Mouse (Mus musculus): ENCODE measurements at regions not wholly inside any gene's neighbourhood (a gene's known extent, or its start where the extent isn't known, plus 50 kb on each side); places are given as distances from the start of the nearest gene placed in this dataset.

DNA sequence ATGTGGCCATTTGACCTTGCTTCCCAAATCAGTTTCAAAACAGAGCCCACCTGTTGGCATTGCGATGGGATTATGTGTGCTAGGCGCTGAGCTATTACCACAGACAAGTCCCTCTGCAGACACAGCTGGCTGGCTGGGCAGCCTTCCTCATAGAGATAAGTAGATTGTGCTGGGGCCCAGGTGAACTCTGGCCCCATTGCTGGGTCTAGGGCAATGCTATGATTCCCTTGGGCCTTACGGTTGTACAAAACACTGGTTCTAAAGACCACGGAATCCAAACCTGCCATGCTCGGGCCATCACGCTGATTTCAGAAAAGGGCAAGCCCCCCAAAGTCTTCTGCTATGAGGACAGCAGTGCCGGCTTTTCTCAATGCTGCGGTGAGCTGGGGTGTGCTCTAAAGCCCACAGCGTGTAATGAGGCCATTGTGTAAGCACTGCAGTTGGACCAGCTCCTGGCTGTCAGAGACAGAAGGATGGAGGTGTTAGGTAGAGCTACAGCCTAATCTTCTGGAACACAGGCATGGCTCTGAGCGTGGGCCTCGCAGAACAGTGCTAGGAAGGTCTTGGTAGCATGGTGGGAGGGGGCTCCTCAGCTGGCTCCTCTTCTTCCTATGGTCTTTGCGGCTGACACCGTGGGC is 51.2 kb upstream of the Pitx1 start:
- no peak for DNase-seq (ENCODE audit: low read depth)
